Mouse (Mus musculus) intestine, embryonic 16.5 days (tissue): ENCODE measurements around the gene Nin. TPM values are rescaled to one million over a fixed set of nuclear protein-coding genes. Genes with fewer than 3 reads are reported as not detected.
A peak's percentile ranks its signal among the peaks of the same experiment; 100 is the strongest.

Experiments
- ATAC-seq: fragments of 200-750 bp; cut with Nextera tagmentation; 2 replicates; pipeline ENCODE4 v1.8.0; 2017; ENCODE audit warnings: moderate TSS enrichment, moderate library complexity
- H3K27ac ChIP-seq: fragments of 300-500 bp; sonication (generic); 2 replicates; pipeline ENCODE4 v1.5.1; 2014; ENCODE audit warnings: mild to moderate bottlenecking, low read length
- H3K27me3 ChIP-seq: fragments of 300-500 bp; sonication (generic); replicated peaks from 2 replicates; pipeline ENCODE4 v1.6.1; 2014; ENCODE audit warnings: low read length, control low read depth, mixed read lengths; ENCODE audit not compliant: control insufficient read depth, insufficient read depth
- H3K36me3 ChIP-seq: fragments of 300-500 bp; sonication (generic); 2 replicates; pipeline ENCODE4 v1.6.1; 2014; ENCODE audit warnings: low read length, control low read depth; ENCODE audit not compliant: control insufficient read depth, insufficient read depth
- H3K4me1 ChIP-seq: fragments of 300-500 bp; sonication (generic); 2 replicates; pipeline ENCODE4 v1.6.1; 2014; ENCODE audit warnings: low read length, control low read depth, mixed read lengths; ENCODE audit not compliant: control insufficient read depth, insufficient read depth
- H3K4me2 ChIP-seq: fragments of 300-500 bp; sonication (generic); 2 replicates; pipeline ENCODE4 v1.6.1; 2014; ENCODE audit warnings: low read depth, low read length, control low read depth
- H3K4me3 ChIP-seq: fragments of 300-500 bp; sonication (generic); 2 replicates; pipeline ENCODE4 v1.5.1; 2014; ENCODE audit warnings: mild to moderate bottlenecking, low read length
- H3K9ac ChIP-seq: fragments of 300-500 bp; sonication (generic); 2 replicates; pipeline ENCODE4 v1.6.1; 2014; ENCODE audit warnings: low read depth, low read length
- H3K9me3 ChIP-seq: fragments of 300-500 bp; sonication (generic); 2 replicates; pipeline ENCODE4 v1.6.1; 2016; ENCODE audit warnings: low read length, control low read depth; ENCODE audit not compliant: control insufficient read depth
- WGBS: fragments of 180-500 bp; shearing (Covaris S2); extraction: QIAGEN DNeasy Blood & Tissue Kit; methylation state at CpG from one replicate; pipeline ENCODE4 v1.1.7; 2014; 5-methylcytosine and 5-hydroxymethylcytosine counted together
- polyA plus RNA-seq: library from polyadenylated mRNA; unstranded; fragments of >200 nt; fragmentation: Nextera tagmentation; extraction: Ambion mirVana; gene quantifications from 2 replicates; pipeline ENCODE4 v1.2.1, GENCODE M21; 2015

The Nin gene
- polyA plus RNA-seq, 1 experiment from 2014 or later = 5.8 TPM

- H3K4me3 ChIP-seq = peak overlapping the region; percentile 14; the same call in 1 of the 2 replicates
- H3K4me1 ChIP-seq = no peaks in the 10 kb centered on the region
- H3K4me2 ChIP-seq = peak overlapping the region; percentile 40
- no peaks in the 10 kb centered on the region for H3K9me3 ChIP-seq
- ATAC-seq = no peak
- H3K27me3 ChIP-seq = no peaks in the 10 kb centered on the region
- H3K36me3 ChIP-seq = no peaks in the 10 kb centered on the region
- no peak overlapping the region for H3K27ac ChIP-seq
- H3K9ac ChIP-seq = peak overlapping the region; percentile 27; the same call in 1 of the 2 replicates
- WGBS = 44% methylated on average over 20 of the region's 20 CpGs
Measured at GRCm38 (mm10) chr12:70131042-70131675, 17.6 kb upstream of the Nin start.

DNA sequence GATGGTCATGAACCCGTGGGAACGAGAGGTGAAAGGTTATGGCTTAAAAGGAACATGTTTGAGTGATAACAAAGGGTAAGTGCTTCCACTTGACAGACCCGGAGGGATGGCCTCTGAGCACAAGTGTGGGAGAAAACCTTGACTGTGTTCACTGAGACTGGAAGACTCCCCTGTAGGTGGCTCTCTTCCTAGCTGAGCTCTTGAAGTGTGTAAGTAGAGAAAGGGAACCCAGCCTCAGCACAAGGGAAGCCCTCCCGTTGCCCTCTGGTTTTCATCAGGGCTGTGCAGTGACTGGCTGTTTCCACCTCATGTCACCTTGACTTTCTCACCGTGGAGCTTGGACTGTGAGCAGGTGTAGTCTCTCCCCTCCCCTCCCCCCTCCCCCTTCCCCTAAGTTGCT lies 15.6 kb upstream of the Nin start:
- Histone ChIP-seq H3K9me3 (no peaks in the 10 kb centered on the region), H3K27me3 (no peaks in the 10 kb centered on the region), H3K36me3 (no peaks in the 10 kb centered on the region), H3K4me1 (no peaks in the 10 kb centered on the region), H3K4me3 (no peak overlapping the region), H3K9ac (no peak overlapping the region), H3K4me2 (no peak overlapping the region), H3K27ac (no peak overlapping the region)
- 41% methylated on average over 5 of the region's 5 CpGs for WGBS
- no peak for ATAC-seq

DNA sequence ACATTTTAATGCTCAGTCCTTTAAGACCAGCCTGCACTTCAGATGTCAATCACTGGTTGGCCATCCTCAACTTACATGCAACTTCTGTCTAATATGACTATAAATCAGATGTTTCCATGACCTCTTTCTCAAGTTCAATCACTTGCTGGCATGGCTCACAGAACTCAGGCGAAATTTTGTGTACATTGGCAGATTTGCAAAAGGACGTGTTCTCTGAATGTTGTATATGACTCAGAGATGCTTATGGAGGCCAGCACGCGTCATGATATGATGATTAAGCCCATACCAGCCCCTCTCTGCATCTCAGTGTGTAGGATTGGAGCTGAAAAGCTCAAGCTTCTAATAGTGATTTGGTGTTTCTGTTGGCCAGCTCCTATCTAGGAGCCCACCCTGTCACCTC lies 13.1 kb upstream of the Nin start:
- no peak for ATAC-seq
- no peaks in the 10 kb centered on the region for H3K9me3 ChIP-seq
- 77% methylated on average over 4 of the region's 4 CpGs for WGBS
- no peaks in the 10 kb centered on the region for H3K27me3 ChIP-seq
- no peaks in the 10 kb centered on the region for H3K36me3 ChIP-seq
- no peak overlapping the region for H3K4me3 ChIP-seq
- H3K27ac ChIP-seq = no peak overlapping the region
- no peak overlapping the region for H3K9ac ChIP-seq
- no peak overlapping the region for H3K4me2 ChIP-seq
- H3K4me1 ChIP-seq = no peaks in the 10 kb centered on the region

- 57% methylated on average over 2 of the region's 2 CpGs for WGBS
- no peaks in the 10 kb centered on the region for H3K27me3 ChIP-seq
- H3K27ac ChIP-seq = no peak overlapping the region
- no peak overlapping the region for H3K9ac ChIP-seq
- no peak for ATAC-seq
- H3K9me3 ChIP-seq = no peaks in the 10 kb centered on the region
- H3K4me2 ChIP-seq = no peak overlapping the region
- H3K4me1 ChIP-seq = no peaks in the 10 kb centered on the region
- H3K4me3 ChIP-seq = no peak overlapping the region
- no peaks in the 10 kb centered on the region for H3K36me3 ChIP-seq
Measured at GRCm38 (mm10) chr12:70119552-70119951, 6.0 kb upstream of the Nin start.

GRCm38 (mm10) chr12:70118721-70119345 lies 5.3 kb upstream of the Nin start:
- no peaks in the 10 kb centered on the region for H3K36me3 ChIP-seq
- H3K4me1 ChIP-seq = no peaks in the 10 kb centered on the region
- no peak overlapping the region for H3K9ac ChIP-seq
- no peak overlapping the region for H3K4me3 ChIP-seq
- no peak overlapping the region for H3K27ac ChIP-seq
- H3K4me2 ChIP-seq = no peak overlapping the region
- no peak for ATAC-seq
- 87% methylated on average over 10 of the region's 10 CpGs for WGBS
- no peaks in the 10 kb centered on the region for H3K27me3 ChIP-seq
- no peaks in the 10 kb centered on the region for H3K9me3 ChIP-seq

DNA sequence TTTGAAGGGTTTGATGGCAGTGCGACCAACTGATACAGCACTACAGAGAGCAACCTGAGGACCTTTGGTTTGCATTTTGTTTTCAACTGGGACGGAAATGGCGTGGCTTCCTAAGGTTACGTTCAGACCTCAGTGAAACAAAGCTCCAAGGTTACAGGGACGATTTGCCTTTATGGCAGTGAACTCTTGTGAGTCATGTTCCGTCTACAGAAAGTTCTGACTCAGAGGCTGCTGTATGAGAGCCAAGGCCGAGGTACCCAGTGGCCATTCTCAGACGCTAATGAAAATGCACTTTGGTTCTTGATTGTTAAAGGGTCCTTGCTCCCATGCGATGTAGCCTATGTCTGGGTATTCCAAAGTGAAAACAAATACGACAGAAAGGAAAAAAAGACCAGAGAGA lies 3.6 kb upstream of the Nin start:
- Histone ChIP-seq H3K27ac (no peak overlapping the region), H3K9ac (no peak overlapping the region), H3K4me3 (no peak overlapping the region), H3K4me2 (no peak overlapping the region), H3K9me3 (no peaks in the 10 kb centered on the region), H3K4me1 (no peaks in the 10 kb centered on the region), H3K27me3 (no peaks in the 10 kb centered on the region), H3K36me3 (no peaks in the 10 kb centered on the region)
- 78% methylated on average over 10 of the region's 10 CpGs for WGBS
- ATAC-seq = no peak

DNA sequence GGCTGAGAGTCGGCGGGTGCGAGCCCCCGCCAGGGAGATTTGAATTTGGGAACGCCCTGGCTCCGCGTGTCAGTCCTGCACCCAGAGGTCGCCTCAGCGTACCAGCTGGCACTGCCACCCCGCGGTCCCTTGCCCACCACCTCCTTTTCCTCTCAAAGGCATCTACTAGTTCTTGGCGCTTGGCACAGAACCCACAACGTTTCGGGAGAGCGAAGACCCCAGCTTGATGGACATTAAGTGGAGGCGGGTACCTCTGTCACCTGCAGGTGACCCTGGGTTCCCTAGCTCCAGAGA lies 1.5 kb downstream of the Nin start:
- no peak for ATAC-seq
- WGBS = 5% methylated on average over 16 of the region's 16 CpGs
- no peaks in the 10 kb centered on the region for H3K36me3 ChIP-seq
- peaks cover 9% of the 10 kb centered on the region for H3K4me1 ChIP-seq
- H3K4me3 ChIP-seq = peak overlapping the region; percentile 88
- no peaks in the 10 kb centered on the region for H3K9me3 ChIP-seq
- H3K4me2 ChIP-seq = peak overlapping the region; percentile 99
- peak overlapping the region; percentile 86; the same call in 1 of the 2 replicates for H3K27ac ChIP-seq
- H3K9ac ChIP-seq = peak overlapping the region; percentile 88
- H3K27me3 ChIP-seq = no peaks in the 10 kb centered on the region

GRCm38 (mm10) chr12:70111367-70112089 lies 2.0 kb downstream of the Nin start:
- no peaks in the 10 kb centered on the region for H3K9me3 ChIP-seq
- ATAC-seq = peak; percentile 94
- WGBS = under 1% methylated on average over 95 of the region's 101 CpGs

DNA sequence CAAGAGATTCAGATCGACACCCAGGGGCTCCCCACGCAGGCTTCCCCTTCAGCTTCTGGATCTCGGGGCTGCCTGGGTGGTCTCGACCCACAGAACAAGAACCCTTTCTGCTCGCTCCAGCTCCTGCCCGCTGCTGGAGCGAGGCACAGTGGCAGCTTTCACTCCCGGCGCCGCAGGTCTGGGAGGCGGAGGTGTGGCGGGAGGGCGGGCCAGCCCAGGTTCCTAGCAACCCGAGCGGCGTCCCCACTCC lies 2.5 kb downstream of the Nin start:
- H3K9ac ChIP-seq = peak overlapping the region; percentile 88
- no peaks in the 10 kb centered on the region for H3K27me3 ChIP-seq
- 0% methylated on average over 16 of the region's 16 CpGs for WGBS
- peak overlapping the region; percentile 99 for H3K4me2 ChIP-seq
- no peaks in the 10 kb centered on the region for H3K9me3 ChIP-seq
- H3K36me3 ChIP-seq = no peaks in the 10 kb centered on the region
- H3K4me3 ChIP-seq = peak overlapping the region; percentile 88
- H3K4me1 ChIP-seq = peaks cover 16% of the 10 kb centered on the region
- peak overlapping the region; percentile 86 for H3K27ac ChIP-seq
- peak; percentile 71 for ATAC-seq

More at GRCm38 (mm10) chr12:70111367-70112089, 2.0 kb downstream of the Nin start:
- peak overlapping the region; percentile 88 for H3K4me3 ChIP-seq
- H3K4me2 ChIP-seq = peak overlapping the region; percentile 99
- H3K27ac ChIP-seq = peak overlapping the region; percentile 86
- H3K4me1 ChIP-seq = peaks cover 11% of the 10 kb centered on the region
- H3K9ac ChIP-seq = peak overlapping the region; percentile 88
- no peaks in the 10 kb centered on the region for H3K27me3 ChIP-seq
- H3K36me3 ChIP-seq = no peaks in the 10 kb centered on the region
